Mouse (Mus musculus): Measurements from ENCODE around the gene Setd5.

DNA sequence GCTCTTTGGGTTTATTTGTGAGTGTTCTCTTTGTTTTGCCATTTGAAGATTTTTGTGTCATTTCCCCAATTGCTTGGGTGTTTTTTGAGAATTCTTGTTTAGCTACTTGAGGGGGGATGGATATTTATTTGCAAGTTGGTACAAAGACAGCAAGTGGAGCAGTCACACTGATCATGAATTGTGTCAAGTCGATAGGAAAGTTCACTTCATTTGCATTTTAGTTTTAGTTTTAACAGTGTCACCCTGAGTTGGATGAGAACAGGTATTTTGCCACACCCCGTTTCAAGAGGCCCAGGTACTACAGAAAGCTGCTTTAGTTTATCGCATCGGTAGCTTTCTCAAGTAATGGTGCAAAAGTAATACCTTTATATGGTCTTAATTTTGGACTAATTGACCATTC, 25.4 kb downstream of the Setd5 start:
- TF ChIP-seq POLR2A (IDR thresholded peaks at IDR 0.05; ENCODE audit: control insufficient read depth, low read depth, low read length) (no peak), CTCF (IDR thresholded peaks at IDR 0.05; ENCODE audit: control insufficient read depth, insufficient read depth, insufficient replicate concordance, low read depth, low read length) (no peak)

All from testis, adult 2 months (tissue).